Mouse (Mus musculus) CH12.LX (cell line): ENCODE data around the gene Olfr282.

ENCODE experiments used
- CTCF ChIP-seq, 2 experiments: IDR thresholded peaks in 1 of 2; conservative IDR thresholded peaks in 1 of 2; 2 replicates each; pipeline ENCODE4 v1.5.1; 2011 to 2012; ENCODE audit warnings: low read depth in 2 of 2, low read length in 2 of 2, improper control_type of control experiment in 1 of 2, inconsistent platforms in 1 of 2, mild to moderate bottlenecking in 1 of 2, moderate library complexity in 1 of 2
- E2F4 ChIP-seq: IDR thresholded peaks from 2 replicates; pipeline ENCODE4 v1.6.1; 2011; ENCODE audit warnings: low read depth, low read length, improper control_type of control experiment; ENCODE audit not compliant: insufficient replicate concordance
- EP300 ChIP-seq: IDR thresholded peaks from 2 replicates; pipeline ENCODE4 v1.6.1; 2011; ENCODE audit warnings: low read length, improper control_type of control experiment
- MAFK ChIP-seq: IDR thresholded peaks from 2 replicates; pipeline ENCODE4 v1.6.1; 2011; ENCODE audit warnings: low read length, improper control_type of control experiment; ENCODE audit not compliant: insufficient replicate concordance
- MAX ChIP-seq: IDR thresholded peaks from 2 replicates; pipeline ENCODE4 v1.6.1; 2011; ENCODE audit warnings: low read length, improper control_type of control experiment
- MEF2A ChIP-seq: IDR thresholded peaks from 2 replicates; pipeline ENCODE4 v1.6.1; 2014; ENCODE audit warnings: low read depth, mild to moderate bottlenecking, inconsistent platforms, low read length, improper control_type of control experiment, borderline replicate concordance
- NRF1 ChIP-seq: IDR thresholded peaks from 2 replicates; pipeline ENCODE4 v1.6.1; 2014; ENCODE audit warnings: low read depth, mild to moderate bottlenecking, inconsistent platforms, low read length, improper control_type of control experiment, moderate library complexity
- SIN3A ChIP-seq: IDR thresholded peaks from 2 replicates; pipeline ENCODE4 v1.6.1; 2012; ENCODE audit warnings: low read length, improper control_type of control experiment, inconsistent platforms
- TBP ChIP-seq: conservative IDR thresholded peaks from 2 replicates; pipeline ENCODE4 v1.6.1; 2011; ENCODE audit warnings: low read depth, low read length, improper control_type of control experiment
- USF2 ChIP-seq: conservative IDR thresholded peaks from 2 replicates; pipeline ENCODE4 v1.6.1; 2011; ENCODE audit warnings: low read depth, low read length, improper control_type of control experiment
- ZC3H11A ChIP-seq: IDR thresholded peaks from 2 replicates; pipeline ENCODE4 v1.6.1; 2012; ENCODE audit warnings: low read depth, mild to moderate bottlenecking, inconsistent platforms, low read length, improper control_type of control experiment
- ZMIZ1 ChIP-seq: IDR thresholded peaks from 2 replicates; pipeline ENCODE4 v1.6.1; 2012; ENCODE audit warnings: low read depth, mild to moderate bottlenecking, inconsistent platforms, low read length, improper control_type of control experiment

- TF ChIP-seq MEF2A (no peak), NRF1 (no peak), CTCF (conservative IDR thresholded peaks at IDR 0.05 in 1 of 2, IDR thresholded peaks at IDR 0.05 in 1 of 2; ENCODE audit: low read depth in 2 of 2, low read length in 2 of 2) (no peak), SIN3A (no peak), MAFK (no peak), ZC3H11A (no peak), ZMIZ1 (no peak), TBP (no peak), USF2 (no peak), EP300 (no peak), E2F4 (no peak), MAX (no peak)
Measured at GRCm38 (mm10) chr15:98409635-98410034, 21.4 kb upstream of the Olfr282 start.
